Mouse (Mus musculus) E14TG2a.4 (cell line): ENCODE measurements around the gene Tmem135.

Experiments used
- H3K27me3 ChIP-seq: 2 replicates; pipeline ENCODE4 v1.6.1; 2014; ENCODE audit warnings: low read length, control low read depth; ENCODE audit not compliant: insufficient read depth
- H3K36me3 ChIP-seq: 2 replicates; pipeline ENCODE4 v1.6.1; 2014; ENCODE audit warnings: low read length, control low read depth; ENCODE audit not compliant: insufficient read depth
- H3K4me1 ChIP-seq: replicated peaks from 2 replicates; pipeline ENCODE4 v1.6.1; 2014; ENCODE audit warnings: low read depth, low read length, control low read depth
- H3K4me3 ChIP-seq: replicated peaks from 2 replicates; pipeline ENCODE4 v1.5.1; 2014; ENCODE audit warnings: mild to moderate bottlenecking, low read length
- H3K9me3 ChIP-seq: 2 replicates; pipeline ENCODE4 v1.6.1; 2014; ENCODE audit warnings: low read length, control low read depth
- CTCF ChIP-seq: conservative IDR thresholded peaks from 2 replicates; pipeline ENCODE4 v1.5.1; 2014; ENCODE audit warnings: low read length
- NANOG ChIP-seq: IDR thresholded peaks from 2 replicates; pipeline ENCODE4 v1.6.1; 2014; ENCODE audit warnings: borderline replicate concordance, low read length, mixed read lengths
- POU5F1 ChIP-seq: IDR thresholded peaks from 2 replicates; pipeline ENCODE4 v1.6.1; 2014; ENCODE audit warnings: low read length, borderline replicate concordance

Tmem135 gene

DNA sequence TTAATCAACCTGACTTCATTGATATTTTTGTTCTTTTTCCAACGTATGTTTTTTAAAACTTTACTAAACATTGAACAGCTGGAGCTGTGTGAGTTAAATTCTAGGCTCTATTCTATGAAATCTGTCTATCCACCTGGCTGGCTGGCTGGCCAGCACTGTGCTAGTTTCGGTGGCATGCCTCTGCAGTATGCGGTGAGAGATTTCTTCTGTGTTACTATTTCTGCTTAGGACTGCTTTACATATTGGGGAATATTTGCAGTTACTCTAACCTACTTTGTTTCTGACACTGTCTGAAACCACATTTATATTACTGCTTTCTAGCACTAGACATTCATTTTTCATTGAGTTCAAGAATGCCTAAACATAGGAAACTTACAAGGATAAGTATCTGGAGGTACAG is 150.2 kb downstream of the Tmem135 start:
- Histone ChIP-seq H3K36me3 (no peaks in the 10 kb centered on the region), H3K4me3 (no peak overlapping the region), H3K27me3 (no peaks in the 10 kb centered on the region), H3K9me3 (no peaks in the 10 kb centered on the region), H3K4me1 (peaks cover 6% of the 10 kb centered on the region; the same call in 1 of the 2 replicates)
- no peak for TF ChIP-seq CTCF
- no peak for TF ChIP-seq POU5F1
- TF ChIP-seq NANOG, result no peak

DNA sequence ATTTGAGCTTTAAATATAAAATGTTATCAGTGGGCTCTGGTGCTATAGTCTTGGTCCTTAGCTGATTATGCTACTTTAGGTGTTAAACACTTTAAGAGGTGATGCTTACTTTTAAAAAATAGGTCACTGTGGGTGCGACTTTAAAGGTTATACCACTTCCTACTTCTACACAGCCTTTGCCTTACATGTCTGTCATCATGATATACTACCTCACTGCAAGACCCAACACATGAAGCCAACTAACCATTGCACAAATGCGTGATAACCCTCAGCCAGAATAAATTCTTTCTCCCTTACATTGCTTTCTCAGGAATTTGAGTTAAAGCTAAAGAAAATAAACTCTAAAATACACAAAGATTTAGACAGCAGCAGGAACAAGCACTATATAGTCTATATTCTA is 150.7 kb downstream of the Tmem135 start:
- H3K36me3 ChIP-seq, result no peaks in the 10 kb centered on the region
- peaks cover 6% of the 10 kb centered on the region; the same call in 1 of the 2 replicates for H3K4me1 ChIP-seq
- no peak for TF ChIP-seq CTCF
- H3K4me3 ChIP-seq, result no peak overlapping the region
- H3K9me3 ChIP-seq, result no peaks in the 10 kb centered on the region
- no peaks in the 10 kb centered on the region for H3K27me3 ChIP-seq

- Histone ChIP-seq H3K36me3 (no peaks in the 10 kb centered on the region), H3K4me1 (peaks cover 6% of the 10 kb centered on the region; the same call in 1 of the 2 replicates), H3K4me3 (no peak overlapping the region), H3K9me3 (peaks cover 1% of the 10 kb centered on the region), H3K27me3 (no peaks in the 10 kb centered on the region)
- TF ChIP-seq CTCF, result no peak
- no peak for TF ChIP-seq POU5F1
- no peak for TF ChIP-seq NANOG
These were observed 152.1 kb downstream of the Tmem135 start for GRCm38 (mm10) chr7:89251880-89252453.

DNA sequence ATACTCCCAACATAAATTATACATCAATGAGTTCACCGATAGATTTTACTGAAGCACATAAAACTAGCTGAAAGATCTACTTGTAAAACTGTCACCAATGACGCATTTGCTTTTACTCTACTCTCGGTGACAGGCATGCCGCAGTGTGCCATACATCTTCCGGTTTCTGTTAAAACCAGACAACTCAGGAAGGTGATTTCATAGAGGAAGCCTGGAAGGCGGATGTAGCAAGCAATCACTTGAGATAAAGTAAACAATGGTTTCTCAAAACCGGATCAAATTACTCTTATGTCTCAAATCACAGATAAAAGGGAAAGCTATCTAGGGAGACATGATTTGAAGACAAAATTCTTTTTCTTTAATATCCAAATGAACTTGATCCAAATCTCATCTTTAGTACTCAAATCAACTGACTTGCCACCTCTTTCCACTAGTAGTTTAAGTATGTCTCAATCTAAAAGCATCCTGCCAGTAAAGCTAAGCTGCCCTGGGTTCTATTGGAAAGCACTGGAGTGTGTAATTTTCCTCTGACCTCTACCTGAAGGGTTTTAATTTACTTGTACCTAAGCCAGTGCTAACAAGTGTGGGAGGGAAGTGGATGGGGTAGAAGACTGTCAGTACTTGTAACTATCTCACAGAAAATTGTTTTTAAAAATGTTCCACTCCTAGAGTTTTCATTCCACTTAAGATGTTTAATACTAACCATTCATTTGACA is 155.7 kb downstream of the Tmem135 start:
- no peak for TF ChIP-seq CTCF
- no peak for TF ChIP-seq POU5F1
- TF ChIP-seq NANOG, result no peak
- Histone ChIP-seq H3K4me3 (no peak overlapping the region), H3K4me1 (peaks cover 6% of the 10 kb centered on the region; the same call in 1 of the 2 replicates), H3K27me3 (no peaks in the 10 kb centered on the region), H3K36me3 (no peaks in the 10 kb centered on the region), H3K9me3 (peaks cover 8% of the 10 kb centered on the region)

DNA sequence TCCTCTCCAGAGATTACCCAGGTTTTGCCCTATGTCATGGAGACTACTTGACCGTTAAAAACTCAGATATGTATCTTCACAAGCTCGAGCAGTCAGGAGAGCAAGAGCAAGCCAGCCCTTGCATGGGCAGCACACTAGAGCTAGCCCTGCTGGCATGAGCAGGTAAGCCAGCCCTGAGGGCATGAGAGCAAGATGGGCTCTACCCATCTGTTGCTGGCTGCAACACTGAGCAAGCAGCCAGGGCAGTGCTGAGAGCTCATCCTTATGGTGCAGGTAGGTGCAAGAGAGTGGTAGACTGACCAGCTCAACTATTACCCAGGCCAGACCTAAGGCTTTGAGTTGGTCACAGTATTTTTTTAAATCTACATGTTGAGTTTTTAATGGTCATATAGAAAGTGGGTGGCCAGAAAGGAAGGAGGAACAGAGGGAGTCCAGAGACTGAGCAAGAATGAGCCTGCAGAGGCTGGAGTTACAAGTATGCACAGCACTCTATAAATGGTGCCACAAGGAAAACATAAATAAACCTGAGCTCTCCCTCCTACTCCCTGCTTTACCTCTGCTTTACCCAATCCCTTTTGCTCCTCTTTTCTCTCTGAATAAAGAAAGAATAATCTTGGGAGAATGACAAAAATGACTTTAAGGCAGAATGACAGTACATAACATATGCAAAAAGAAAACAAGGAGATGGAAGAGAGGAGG is 156.9 kb downstream of the Tmem135 start:
- TF ChIP-seq NANOG (no peak), CTCF (no peak), POU5F1 (no peak)
- H3K9me3 ChIP-seq, result peaks cover 8% of the 10 kb centered on the region
- H3K4me1 ChIP-seq, result peaks cover 6% of the 10 kb centered on the region; the same call in 1 of the 2 replicates
- no peak overlapping the region for H3K4me3 ChIP-seq
- no peaks in the 10 kb centered on the region for H3K36me3 ChIP-seq
- H3K27me3 ChIP-seq, result no peaks in the 10 kb centered on the region

- Histone ChIP-seq H3K36me3 (no peaks in the 10 kb centered on the region), H3K9me3 (peaks cover 8% of the 10 kb centered on the region), H3K27me3 (no peaks in the 10 kb centered on the region), H3K4me3 (no peak overlapping the region), H3K4me1 (peaks cover 5% of the 10 kb centered on the region; the same call in 1 of the 2 replicates)
- TF ChIP-seq NANOG (no peak), POU5F1 (no peak), CTCF (no peak)
These were observed 161.5 kb downstream of the Tmem135 start for GRCm38 (mm10) chr7:89242565-89242964.

DNA sequence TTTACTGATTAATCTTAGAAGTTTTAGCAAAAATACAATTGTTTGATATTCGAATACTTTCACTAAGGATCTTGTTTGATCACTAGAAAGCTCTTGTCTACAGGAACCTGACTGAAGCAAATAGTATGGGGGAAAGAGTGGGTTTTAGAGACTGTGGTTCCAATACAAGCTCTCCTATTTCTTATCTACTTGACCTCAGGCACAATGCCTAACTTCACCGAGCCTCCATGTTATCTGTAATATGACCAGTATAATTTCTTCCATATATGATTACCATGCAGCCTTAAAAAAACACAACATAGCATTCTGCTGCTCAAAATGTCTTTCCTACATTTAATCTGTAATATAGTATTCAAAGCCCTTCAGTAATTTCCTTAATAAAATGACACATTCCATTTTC is 161.9 kb downstream of the Tmem135 start:
- Histone ChIP-seq H3K4me3 (no peak overlapping the region), H3K4me1 (peaks cover 5% of the 10 kb centered on the region; the same call in 1 of the 2 replicates), H3K36me3 (no peaks in the 10 kb centered on the region), H3K27me3 (no peaks in the 10 kb centered on the region), H3K9me3 (peaks cover 8% of the 10 kb centered on the region)
- no peak for TF ChIP-seq POU5F1
- no peak for TF ChIP-seq CTCF
- no peak for TF ChIP-seq NANOG

GRCm38 (mm10) chr7:89239592-89239991 is 164.4 kb downstream of the Tmem135 start:
- H3K9me3 ChIP-seq, result no peaks in the 10 kb centered on the region
- no peaks in the 10 kb centered on the region for H3K27me3 ChIP-seq
- H3K4me3 ChIP-seq, result no peak overlapping the region
- no peaks in the 10 kb centered on the region for H3K36me3 ChIP-seq
- H3K4me1 ChIP-seq, result peaks cover 5% of the 10 kb centered on the region; the same call in 1 of the 2 replicates
- TF ChIP-seq NANOG, result no peak
